In the genomic region with DNA sequence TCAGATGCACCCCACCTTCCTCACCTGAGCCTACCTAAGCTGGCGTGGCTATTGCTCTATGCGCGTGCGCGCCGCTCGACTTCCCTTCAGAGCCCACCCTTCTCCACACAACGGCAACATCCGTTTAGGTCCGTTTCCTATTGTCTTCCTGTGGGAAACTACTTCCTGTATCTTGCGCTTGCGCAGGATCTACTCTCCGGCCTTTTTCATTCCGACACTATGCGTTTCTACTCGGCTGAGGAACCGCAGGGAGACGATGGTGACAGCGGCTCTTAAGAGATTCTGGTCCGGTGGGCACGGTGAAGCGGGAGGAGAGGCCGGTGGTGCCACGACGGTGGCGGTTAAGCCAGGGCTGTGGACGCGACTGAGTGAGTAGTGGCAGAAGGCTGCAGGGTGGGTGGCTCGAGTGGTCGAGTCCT, we compare ENCODE assay signal across 8 mouse cellular contexts. TPM values are rescaled to one million over a fixed set of nuclear protein-coding genes. Genes with fewer than 3 reads are reported as not detected.
DNase-seq lines count a peak whose midpoint lies in the region; ATAC-seq lines count a peak whose summit lies in the region.

A gene (plus strand): TSS at position 20 of the 419 bp plus-strand sequence.
A gene (minus strand): TSS at position 126 of the 419 bp plus-strand sequence.

- ATAC-seq in megakaryocyte progenitor cell, adult 5-6 weeks (replicated peaks; ENCODE audit: poor library complexity) = peak; percentile 88

- DNase-seq in adipocyte (ENCODE audit: low spot score) = peak; percentile 96
- peak; percentile 98 for DNase-seq in embryo, embryonic 10 days (ENCODE audit: low spot score)
- peak; percentile 75 for DNase-seq in gastrocnemius, postnatal 10 days
- DNase-seq in induced T-regulatory cell, adult 2 months (ENCODE audit: low read depth) = peak; percentile 98
- peak; percentile 89 to 96 for DNase-seq in left cerebral cortex, adult 9 months (ENCODE audit: low spot score in 2 of 2)
- peak; percentile 80 for DNase-seq in right cerebral cortex, postnatal 14 days
- DNase-seq in urinary bladder, postnatal 36 days (ENCODE audit: low spot score in 2 of 2) = peak; percentile 85 to 90

RNA-seq across cellular contexts. Expression of the first gene that starts in this region (rescaled TPM):
- total RNA-seq in gastrocnemius, postnatal 10 days (2021) = 10 to 100 TPM; 45.1 to 49.1 TPM
- 43.8 and 44.9 TPM in 2 replicates for total RNA-seq in megakaryocyte progenitor cell, adult 5-6 weeks (2015)
- total RNA-seq in megakaryocyte progenitor cell, adult 5-6 weeks (2017) = 52.1 and 63.7 TPM in 2 replicates

RNA-seq across cellular contexts. Expression of the second gene that starts in this region (rescaled TPM):
- total RNA-seq in gastrocnemius, postnatal 10 days (2021) = 1 to 10 TPM; 4.5 to 5.6 TPM
- 5.3 and 6.6 TPM in 2 replicates for total RNA-seq in megakaryocyte progenitor cell, adult 5-6 weeks (2015)
- 15.5 and 19.0 TPM in 2 replicates for total RNA-seq in megakaryocyte progenitor cell, adult 5-6 weeks (2017)

Comparison
In these comparisons a context has a peak if more than half of its experiments do, and no peak if none do; other contexts are left out.
1. Peak in every context shown above with its lines: DNase-seq and ATAC-seq.